Mouse (Mus musculus) forebrain, embryonic 11.5 days (tissue): ENCODE results near the gene Zbtb38. TPM values are rescaled to one million over a fixed set of nuclear protein-coding genes. Genes with fewer than 3 reads are reported as not detected.

Experiments
- ATAC-seq: fragments of 200-750 bp; cut with Nextera tagmentation; replicated peaks from 2 replicates; pipeline ENCODE4 v1.8.0; 2017; ENCODE audit warnings: moderate TSS enrichment; ENCODE audit not compliant: low FRiP score
- DNase-seq: peaks from one replicate; pipeline ENCODE4 v3.0.0-alpha.2; 2017; ENCODE audit warnings: low spot score
- H3K27ac ChIP-seq: fragments of 300-500 bp; sonication (generic); 2 replicates; pipeline ENCODE4 v1.5.1; 2014; ENCODE audit warnings: low read depth, low read length
- H3K27me3 ChIP-seq: fragments of 300-500 bp; sonication (generic); 2 replicates; pipeline ENCODE4 v1.6.1; 2014; ENCODE audit warnings: mild to moderate bottlenecking, low read length, mixed read lengths; ENCODE audit not compliant: control insufficient read depth, insufficient read depth
- H3K36me3 ChIP-seq: fragments of 300-500 bp; sonication (generic); 2 replicates; pipeline ENCODE4 v1.6.1; 2014; ENCODE audit warnings: mild to moderate bottlenecking, low read length, moderate library complexity, mixed read lengths; ENCODE audit not compliant: control insufficient read depth, insufficient read depth
- H3K4me1 ChIP-seq: fragments of 300-500 bp; sonication (generic); replicated peaks from 2 replicates; pipeline ENCODE4 v1.6.1; 2014; ENCODE audit warnings: low read length, mixed read lengths; ENCODE audit not compliant: control insufficient read depth, insufficient read depth
- H3K4me2 ChIP-seq: fragments of 300-500 bp; sonication (generic); 2 replicates; pipeline ENCODE4 v1.6.1; 2014; ENCODE audit warnings: low read depth, mild to moderate bottlenecking, low read length, moderate library complexity, mixed read lengths; ENCODE audit not compliant: severe bottlenecking
- H3K4me3 ChIP-seq: fragments of 300-500 bp; sonication (generic); 2 replicates; pipeline ENCODE4 v1.5.1; 2014; ENCODE audit warnings: low read depth, low read length
- H3K9ac ChIP-seq: fragments of 300-500 bp; sonication (generic); 2 replicates; pipeline ENCODE4 v1.6.1; 2014; ENCODE audit warnings: low read length
- H3K9me3 ChIP-seq: fragments of 300-500 bp; sonication (generic); 2 replicates; pipeline ENCODE4 v1.6.1; 2016; ENCODE audit warnings: low read length, mixed read lengths; ENCODE audit not compliant: control insufficient read depth
- WGBS: fragments of 180-500 bp; shearing (Covaris S2); extraction: QIAGEN DNeasy Blood & Tissue Kit; methylation state at CpG from one replicate; pipeline ENCODE4 v1.1.7; 2014; 5-methylcytosine and 5-hydroxymethylcytosine counted together
- polyA plus RNA-seq: library from polyadenylated mRNA; unstranded; fragments of >200 nt; fragmentation: Nextera tagmentation; extraction: Ambion mirVana; gene quantifications from 2 replicates; pipeline ENCODE4 v1.2.1, GENCODE M21; 2014

The Zbtb38 gene
- polyA plus RNA-seq, 1 experiment from 2014 or later = 10.5 TPM

DNA sequence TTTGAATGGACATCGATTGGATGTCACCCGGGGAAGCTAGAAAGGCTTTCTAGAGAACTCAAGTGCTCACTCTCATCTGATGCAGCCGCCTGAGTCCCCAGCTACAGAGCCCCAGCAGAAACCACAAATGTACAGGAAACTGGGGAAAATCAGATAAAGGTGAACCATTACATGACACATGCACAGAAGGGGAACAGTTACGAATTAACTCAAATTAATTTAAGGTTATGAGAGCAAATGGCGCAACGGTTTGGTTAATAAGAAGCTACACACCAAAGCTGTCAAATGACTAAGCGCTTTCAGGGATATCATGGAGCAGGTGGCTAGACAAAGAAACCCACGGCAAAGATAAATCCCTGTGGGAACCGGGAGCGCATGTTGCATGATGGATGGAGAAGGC is 35.2 kb upstream of the Zbtb38 start:
- H3K9ac ChIP-seq = no peak overlapping the region
- DNase-seq (no peak), ATAC-seq (no peak)
- H3K4me1 ChIP-seq = no peaks in the 10 kb centered on the region
- no peaks in the 10 kb centered on the region for H3K27me3 ChIP-seq
- no peak overlapping the region for H3K4me2 ChIP-seq
- WGBS = 88% methylated on average over 10 of the region's 10 CpGs
- H3K27ac ChIP-seq = no peak overlapping the region
- no peaks in the 10 kb centered on the region for H3K36me3 ChIP-seq
- no peak overlapping the region for H3K4me3 ChIP-seq
- H3K9me3 ChIP-seq = no peaks in the 10 kb centered on the region

GRCm38 (mm10) chr9:96785871-96786342 is 33.3 kb upstream of the Zbtb38 start:
- Histone ChIP-seq H3K9me3 (no peaks in the 10 kb centered on the region), H3K4me2 (no peak overlapping the region), H3K27me3 (no peaks in the 10 kb centered on the region), H3K4me3 (no peak overlapping the region), H3K9ac (no peak overlapping the region), H3K36me3 (no peaks in the 10 kb centered on the region), H3K27ac (no peak overlapping the region), H3K4me1 (no peaks in the 10 kb centered on the region)
- DNase-seq (no peak), ATAC-seq (no peak)
- 76% methylated on average over 9 of the region's 9 CpGs for WGBS

GRCm38 (mm10) chr9:96785187-96785586 is 32.6 kb upstream of the Zbtb38 start:
- Histone ChIP-seq H3K4me2 (no peak overlapping the region), H3K36me3 (no peaks in the 10 kb centered on the region), H3K9me3 (no peaks in the 10 kb centered on the region), H3K4me1 (no peaks in the 10 kb centered on the region), H3K4me3 (no peak overlapping the region), H3K27me3 (no peaks in the 10 kb centered on the region), H3K27ac (no peak overlapping the region), H3K9ac (no peak overlapping the region)
- DNase-seq = no peak
- no peak for ATAC-seq
- WGBS = 84% methylated on average over 3 of the region's 3 CpGs

- Histone ChIP-seq H3K9me3 (no peaks in the 10 kb centered on the region), H3K4me1 (no peaks in the 10 kb centered on the region), H3K4me3 (no peak overlapping the region), H3K36me3 (no peaks in the 10 kb centered on the region), H3K27ac (no peak overlapping the region), H3K9ac (no peak overlapping the region), H3K27me3 (no peaks in the 10 kb centered on the region), H3K4me2 (no peak overlapping the region)
- ATAC-seq (no peak), DNase-seq (no peak)
- WGBS = 92% methylated on average over 9 of the region's 9 CpGs
Measured at GRCm38 (mm10) chr9:96783667-96784066, 31.0 kb upstream of the Zbtb38 start.

DNA sequence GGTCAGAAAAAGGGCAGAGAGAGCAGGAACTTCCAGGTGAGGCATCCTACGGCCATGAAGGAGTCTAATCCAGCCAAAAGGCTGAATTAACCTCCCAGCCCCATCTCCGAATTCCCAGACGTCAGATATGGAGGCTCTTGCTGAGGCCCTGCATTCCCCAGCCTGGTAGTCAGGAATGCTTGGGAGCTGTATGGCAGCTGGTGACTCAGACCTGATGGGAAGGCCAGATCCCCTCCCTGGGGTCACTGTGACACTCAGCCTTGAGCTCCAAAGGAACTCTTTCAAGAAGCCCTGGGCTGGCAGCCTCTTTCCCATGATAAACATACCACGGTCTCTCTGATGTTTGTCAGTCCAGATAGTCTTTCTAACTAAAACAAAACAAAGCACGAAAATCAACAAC is 30.6 kb upstream of the Zbtb38 start:
- no peak for ATAC-seq
- H3K27me3 ChIP-seq = no peaks in the 10 kb centered on the region
- H3K36me3 ChIP-seq = no peaks in the 10 kb centered on the region
- H3K4me3 ChIP-seq = no peak overlapping the region
- H3K9ac ChIP-seq = no peak overlapping the region
- no peaks in the 10 kb centered on the region for H3K9me3 ChIP-seq
- H3K4me2 ChIP-seq = no peak overlapping the region
- H3K4me1 ChIP-seq = no peaks in the 10 kb centered on the region
- H3K27ac ChIP-seq = no peak overlapping the region
- WGBS = 76% methylated on average over 5 of the region's 5 CpGs
- no peak for DNase-seq

- no peak for DNase-seq
- Histone ChIP-seq H3K4me3 (no peak overlapping the region), H3K9ac (no peak overlapping the region), H3K27me3 (no peaks in the 10 kb centered on the region), H3K4me1 (no peaks in the 10 kb centered on the region), H3K4me2 (no peak overlapping the region), H3K9me3 (no peaks in the 10 kb centered on the region), H3K27ac (no peak overlapping the region), H3K36me3 (no peaks in the 10 kb centered on the region)
- no peak for ATAC-seq
- 81% methylated on average over 8 of the region's 8 CpGs for WGBS
Measured at GRCm38 (mm10) chr9:96782062-96782461, 29.4 kb upstream of the Zbtb38 start.

- H3K27ac ChIP-seq = no peak overlapping the region
- H3K4me1 ChIP-seq = no peaks in the 10 kb centered on the region
- no peak overlapping the region for H3K9ac ChIP-seq
- no peak overlapping the region for H3K4me2 ChIP-seq
- H3K9me3 ChIP-seq = no peaks in the 10 kb centered on the region
- H3K4me3 ChIP-seq = no peak overlapping the region
- WGBS = 19% methylated on average over 5 of the region's 6 CpGs
- no peak for ATAC-seq
- no peaks in the 10 kb centered on the region for H3K36me3 ChIP-seq
- no peak for DNase-seq
- H3K27me3 ChIP-seq = no peaks in the 10 kb centered on the region
Measured at GRCm38 (mm10) chr9:96773146-96773545, 20.5 kb upstream of the Zbtb38 start.

DNA sequence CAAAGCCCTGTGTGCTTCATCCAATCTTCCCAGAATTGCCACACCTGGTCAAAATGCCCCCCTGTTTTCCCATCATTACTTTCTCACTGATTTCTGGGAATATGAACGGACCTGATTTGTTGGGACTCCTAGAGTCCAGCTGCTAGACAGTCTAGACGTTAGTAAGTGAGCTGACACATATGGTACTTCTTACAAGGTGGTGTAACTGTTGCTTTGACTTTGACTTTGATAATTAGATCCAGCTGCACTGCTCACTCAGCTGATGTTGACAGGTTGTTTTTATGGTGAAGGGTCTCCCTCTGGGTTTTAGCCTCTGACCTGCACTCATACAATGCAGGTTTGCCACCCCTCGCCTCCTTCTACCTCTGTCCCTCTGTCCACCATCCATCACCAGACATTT is 17.8 kb upstream of the Zbtb38 start:
- 83% methylated on average over 3 of the region's 3 CpGs for WGBS
- Histone ChIP-seq H3K4me3 (no peak overlapping the region), H3K4me1 (no peaks in the 10 kb centered on the region), H3K36me3 (no peaks in the 10 kb centered on the region), H3K27ac (no peak overlapping the region), H3K9me3 (no peaks in the 10 kb centered on the region), H3K9ac (no peak overlapping the region), H3K4me2 (no peak overlapping the region), H3K27me3 (no peaks in the 10 kb centered on the region)
- DNase-seq = no peak
- no peak for ATAC-seq

- Histone ChIP-seq H3K27ac (no peak overlapping the region), H3K4me3 (no peak overlapping the region), H3K9me3 (no peaks in the 10 kb centered on the region), H3K4me1 (no peaks in the 10 kb centered on the region), H3K4me2 (no peak overlapping the region), H3K36me3 (no peaks in the 10 kb centered on the region), H3K27me3 (no peaks in the 10 kb centered on the region), H3K9ac (no peak overlapping the region)
- 88% methylated on average over 9 of the region's 9 CpGs for WGBS
- DNase-seq (no peak), ATAC-seq (no peak)
Measured at GRCm38 (mm10) chr9:96769651-96770050, 17.0 kb upstream of the Zbtb38 start.
